Comparison of ENCODE assay signal across 10 mouse cellular contexts in the genomic region with DNA sequence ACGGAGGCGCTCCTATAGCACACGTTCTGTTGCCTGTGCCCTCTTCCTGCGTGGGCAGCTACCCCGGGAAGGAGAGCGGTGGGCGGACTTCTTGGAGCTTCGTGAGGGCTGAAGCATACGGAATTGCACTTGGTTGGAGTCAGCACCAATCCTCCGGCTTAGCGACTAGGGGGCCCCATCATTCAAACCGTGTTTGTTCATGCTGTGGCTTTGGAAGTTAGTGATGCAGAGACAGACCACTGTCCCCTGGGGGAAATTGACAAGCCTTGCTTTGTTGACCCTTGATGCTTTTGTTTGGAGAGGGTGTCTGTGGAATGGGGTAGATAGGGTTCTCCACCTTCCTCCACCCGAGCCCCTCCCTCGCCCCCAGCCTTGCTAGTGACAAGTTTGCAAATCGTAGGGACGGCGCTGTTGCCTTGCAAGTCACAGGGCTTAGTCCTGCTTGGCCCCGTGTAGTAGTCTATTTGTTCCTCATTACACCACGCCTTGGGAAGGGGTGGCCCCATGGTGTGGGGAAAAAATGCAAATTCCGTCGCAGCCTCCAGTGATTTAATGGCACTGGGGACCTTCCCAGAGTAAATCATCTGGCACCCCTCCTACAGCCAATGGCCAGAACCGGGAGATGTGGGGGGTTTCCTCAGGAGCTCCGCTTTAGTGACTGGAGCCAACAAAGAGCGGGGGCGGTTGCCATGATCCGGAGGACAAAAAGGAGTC. TPM values are rescaled to one million over a fixed set of nuclear protein-coding genes. Genes with fewer than 3 reads are reported as not detected.
DNase-seq lines count a peak whose midpoint lies in the region; ATAC-seq and TF ChIP-seq lines count a peak whose summit lies in the region.
"Had no signal": no experiment of that assay in that cellular context is flagged by ENCODE, and none has a peak within 500 bp of the region (broad histone marks: within the 10 kb centered on the region; RNA-seq: fewer than 3 reads in every experiment).

No protein-coding gene starts in this region.

- no peaks in the 10 kb centered on the region for H3K36me3 ChIP-seq in hindbrain, embryonic 13.5 days
- no peaks in the 10 kb centered on the region for H3K36me3 ChIP-seq in midbrain, embryonic 11.5 days (ENCODE audit: control insufficient read depth, insufficient read depth, low read length)

- no peak for TF ChIP-seq POLR2A in lung, adult 2 months (IDR thresholded peaks at IDR 0.05; ENCODE audit: borderline replicate concordance, extremely low read depth, low read depth, low read length)

- no peak for TF ChIP-seq CTCF in lung, adult 2 months (IDR thresholded peaks at IDR 0.05; ENCODE audit: insufficient read depth, low read length)

- no peaks in the 10 kb centered on the region for H3K9me3 ChIP-seq in hindbrain, embryonic 13.5 days
- H3K9me3 ChIP-seq in midbrain, embryonic 11.5 days (ENCODE audit: control insufficient read depth, low read length): no peaks in the 10 kb centered on the region

- peak overlapping the region; percentile 94 for H3K4me2 ChIP-seq in hindbrain, embryonic 13.5 days
- H3K4me2 ChIP-seq in midbrain, embryonic 11.5 days: peak overlapping the region; percentile 33

- under 1% methylated on average over 26 of the region's 26 CpGs for WGBS in hindbrain, embryonic 13.5 days
- 1% methylated on average over 26 of the region's 26 CpGs for WGBS in midbrain, embryonic 11.5 days
- WGBS in lung, adult 2 months: 2% methylated on average over 26 of the region's 26 CpGs

- H3K4me3 ChIP-seq in hindbrain, embryonic 13.5 days: peak overlapping the region; percentile 65
- H3K4me3 ChIP-seq in midbrain, embryonic 11.5 days (ENCODE audit: low read depth, low read length): peak overlapping the region; percentile 7; the same call in 1 of the 2 replicates
- H3K4me3 ChIP-seq in lung, adult 2 months (replicated peaks; ENCODE audit: extremely low read depth, low read depth, low read length): no peak overlapping the region

- peak overlapping the region; percentile 55 for H3K9ac ChIP-seq in hindbrain, embryonic 13.5 days
- no peak overlapping the region for H3K9ac ChIP-seq in midbrain, embryonic 11.5 days (ENCODE audit: low read length)

- ATAC-seq in hindbrain, embryonic 13.5 days (ENCODE audit: low FRiP score): no peak
- peak; percentile 41 for ATAC-seq in midbrain, embryonic 11.5 days (ENCODE audit: low FRiP score)
- ATAC-seq in erythroblast, adult 5-6 weeks (replicated peaks; ENCODE audit: low FRiP score, poor library complexity, severe bottlenecking): no peak

- peak overlapping the region; percentile 41 for H3K27ac ChIP-seq in hindbrain, embryonic 13.5 days
- H3K27ac ChIP-seq in midbrain, embryonic 11.5 days (ENCODE audit: low read depth, low read length): no peak overlapping the region

- DNase-seq in retina, postnatal 1 day: peak; percentile 55
- no peak for DNase-seq in retina, embryonic 14.5 days (ENCODE audit: low spot score)
- peak; percentile 92 for DNase-seq in midbrain, embryonic 11.5 days (ENCODE audit: low spot score, missing footprints)
- DNase-seq in cerebellum, adult 11-12 months: no peak
- DNase-seq in heart, adult 9 months (ENCODE audit: low spot score in 2 of 2): no peak
- no peak for DNase-seq in lung, adult 2 months

- peaks cover 36% of the 10 kb centered on the region for H3K4me1 ChIP-seq in hindbrain, embryonic 13.5 days (replicated peaks)
- peaks cover 11% of the 10 kb centered on the region for H3K4me1 ChIP-seq in midbrain, embryonic 11.5 days (ENCODE audit: control insufficient read depth, insufficient read depth, low read length)
- no peaks in the 10 kb centered on the region; the same call in 1 of the 2 replicates for H3K4me1 ChIP-seq in lung, adult 2 months (ENCODE audit: control insufficient read depth, insufficient read depth, low read length)

- peaks cover 68% of the 10 kb centered on the region for H3K27me3 ChIP-seq in hindbrain, embryonic 13.5 days
- peaks cover 47% of the 10 kb centered on the region for H3K27me3 ChIP-seq in midbrain, embryonic 11.5 days (ENCODE audit: control insufficient read depth, insufficient read depth, low read length)

RNA-seq across cellular contexts. Expression of gene Tmem132b, which starts 3.2 kb away (rescaled TPM):
- 3.0 and 3.4 TPM in 2 replicates for polyA plus RNA-seq in hindbrain, embryonic 13.5 days (2015; fragmentation: Nextera tagmentation; extraction: Ambion mirVana)
- 0.42 and 0.50 TPM in 2 replicates for polyA plus RNA-seq in midbrain, embryonic 11.5 days (2014; fragmentation: Nextera tagmentation; extraction: Ambion mirVana)
- total RNA-seq in erythroblast, adult 5-6 weeks (2015; ENCODE audit: low replicate concordance): not detected in 2 replicates
- total RNA-seq in erythroblast, adult 5-6 weeks (2017; ENCODE audit: low replicate concordance): not detected in 2 replicates
- 0.05 and 0.18 TPM in 2 replicates for polyA plus RNA-seq in lung, adult 2 months (2012; rRNA removed)
- polyA plus RNA-seq: heart, embryonic 14.5 days; liver, embryonic 16.5 days had no signal

RNA-seq across cellular contexts. Expression of gene Aacs, which starts 59.2 kb away (rescaled TPM):
- 60.0 and 62.4 TPM in 2 replicates for polyA plus RNA-seq in hindbrain, embryonic 13.5 days (2015; fragmentation: Nextera tagmentation; extraction: Ambion mirVana)
- polyA plus RNA-seq in midbrain, embryonic 11.5 days (2014; fragmentation: Nextera tagmentation; extraction: Ambion mirVana): 45.6 and 53.2 TPM in 2 replicates
- 1.3 and 2.3 TPM in 2 replicates for total RNA-seq in erythroblast, adult 5-6 weeks (2015; ENCODE audit: low replicate concordance)
- total RNA-seq in erythroblast, adult 5-6 weeks (2017; ENCODE audit: low replicate concordance): 4.2 and 6.0 TPM in 2 replicates
- 53.0 and 58.6 TPM in 2 replicates for polyA plus RNA-seq in lung, adult 2 months (2012; rRNA removed)

Comparison
In these comparisons a context has a peak if more than half of its experiments do, and no peak if none do; other contexts are left out.
1. DNase-seq: peak in retina, postnatal 1 day (single experiment) and midbrain, embryonic 11.5 days (single experiment); none in retina, embryonic 14.5 days (single experiment), cerebellum, adult 11-12 months (single experiment), heart, adult 9 months (0 of 2) and lung, adult 2 months (single experiment).